12 mouse cellular contexts compared by ENCODE assay signal in genomic region chr5:128551448-128551847, GRCm38 (mm10). TPM values are rescaled to one million over a fixed set of nuclear protein-coding genes. Genes with fewer than 3 reads are reported as not detected.
DNase-seq lines count a peak whose midpoint lies in the region; ATAC-seq and TF ChIP-seq lines count a peak whose summit lies in the region.
"Had no signal": no experiment of that assay in that cellular context is flagged by ENCODE, and none has a peak within 500 bp of the region (broad histone marks: within the 10 kb centered on the region; RNA-seq: fewer than 3 reads in every experiment).

No protein-coding gene starts in this region.

- H3K27me3 ChIP-seq in lung, embryonic 15.5 days = peaks cover 35% of the 10 kb centered on the region
- peaks cover 23% of the 10 kb centered on the region for H3K27me3 ChIP-seq in limb, embryonic 10.5 days (ENCODE audit: low read depth, poor library complexity, severe bottlenecking)
- 0 out of 2 replicates have a peak, but pooled peaks cover 4% of the 10 kb centered on the region for H3K27me3 ChIP-seq in neural tube, embryonic 15.5 days (replicated peaks)
- H3K27me3 ChIP-seq: Patski had no signal

- no peak for ATAC-seq in lung, embryonic 15.5 days (ENCODE audit: borderline replicate concordance, extremely low read depth, low FRiP score, low TSS enrichment)
- no peak for ATAC-seq in neural tube, embryonic 15.5 days (ENCODE audit: low FRiP score)
- no peak for ATAC-seq in CD4-positive, CD25-positive, alpha-beta regulatory T cell, adult 4 months
- ATAC-seq: Patski had no signal

- no peak for TF ChIP-seq POLR2A in lung, adult 2 months (IDR thresholded peaks at IDR 0.05; ENCODE audit: borderline replicate concordance, extremely low read depth, low read depth, low read length)

- no peak overlapping the region for H3K9ac ChIP-seq in lung, embryonic 15.5 days
- H3K9ac ChIP-seq in neural tube, embryonic 15.5 days (replicated peaks) = peak overlapping the region; percentile 34

- TF ChIP-seq CTCF in lung, adult 2 months (IDR thresholded peaks at IDR 0.05; ENCODE audit: insufficient read depth, low read length) = no peak

- no peak overlapping the region for H3K4me3 ChIP-seq in lung, embryonic 15.5 days
- H3K4me3 ChIP-seq in lung, adult 2 months (replicated peaks; ENCODE audit: extremely low read depth, low read depth, low read length) = no peak overlapping the region
- peak overlapping the region; percentile 26 for H3K4me3 ChIP-seq in limb, embryonic 10.5 days
- H3K4me3 ChIP-seq in neural tube, embryonic 15.5 days (replicated peaks) = peak overlapping the region; percentile 21

- peak overlapping the region; percentile 44 for H3K4me2 ChIP-seq in lung, embryonic 15.5 days
- H3K4me2 ChIP-seq in neural tube, embryonic 15.5 days = peak overlapping the region; percentile 55

- 0 out of 2 replicates have a peak, but pooled peaks cover 4% of the 10 kb centered on the region for H3K4me1 ChIP-seq in lung, embryonic 15.5 days
- no peaks in the 10 kb centered on the region for H3K4me1 ChIP-seq in lung, adult 2 months (ENCODE audit: control insufficient read depth, insufficient read depth, low read length)
- peaks cover 24% of the 10 kb centered on the region for H3K4me1 ChIP-seq in limb, embryonic 10.5 days
- peaks cover 20% of the 10 kb centered on the region for H3K4me1 ChIP-seq in neural tube, embryonic 15.5 days

- DNase-seq in embryo, embryonic 11 days = peak; percentile 37
- no peak for DNase-seq in embryo, embryonic 10 days (ENCODE audit: low spot score)
- no peak for DNase-seq in lung, adult 2 months
- no peak for DNase-seq in limb, embryonic 10.5 days (ENCODE audit: low spot score)
- DNase-seq in adipocyte (ENCODE audit: low spot score) = no peak
- DNase-seq: cerebellum, postnatal 25 days; gastrocnemius, postnatal 36 days had no signal

- 8% methylated on average over 11 of the region's 11 CpGs for WGBS in lung, embryonic 15.5 days
- WGBS in lung, adult 2 months = 6% methylated on average over 11 of the region's 11 CpGs
- WGBS in limb, embryonic 10.5 days = 14% methylated on average over 11 of the region's 11 CpGs
- 4% methylated on average over 11 of the region's 11 CpGs for WGBS in neural tube, embryonic 15.5 days

- H3K9me3 ChIP-seq in lung, embryonic 15.5 days = no peaks in the 10 kb centered on the region; the same call in 1 of the 2 replicates
- H3K9me3 ChIP-seq in limb, embryonic 10.5 days (replicated peaks) = no peaks in the 10 kb centered on the region
- no peaks in the 10 kb centered on the region for H3K9me3 ChIP-seq in neural tube, embryonic 15.5 days (replicated peaks)

- no peak overlapping the region for H3K27ac ChIP-seq in lung, embryonic 15.5 days
- 0 out of 2 replicates have a peak overlapping the region, but pooled peaks have one; percentile 39 for H3K27ac ChIP-seq in limb, embryonic 10.5 days
- no peak overlapping the region for H3K27ac ChIP-seq in neural tube, embryonic 15.5 days (replicated peaks)
- H3K27ac ChIP-seq: layer of hippocampus, adult 2 months had no signal

- H3K36me3 ChIP-seq in lung, embryonic 15.5 days = no peaks in the 10 kb centered on the region
- no peaks in the 10 kb centered on the region for H3K36me3 ChIP-seq in limb, embryonic 10.5 days
- H3K36me3 ChIP-seq in neural tube, embryonic 15.5 days = no peaks in the 10 kb centered on the region

RNA-seq across cellular contexts. Expression of gene Fzd10, which starts 49.2 kb away (rescaled TPM):
- polyA plus RNA-seq in lung, embryonic 15.5 days (2015; fragmentation: Nextera tagmentation; extraction: Ambion mirVana) = 0.98 and 1.0 TPM in 2 replicates
- polyA plus RNA-seq in lung, adult 2 months (2012; rRNA removed) = 0.25 and 1.3 TPM in 2 replicates
- polyA plus RNA-seq in limb, embryonic 10.5 days (2016; fragmentation: Nextera tagmentation; extraction: Ambion mirVana) = 8.1 and 10.5 TPM in 2 replicates
- polyA plus RNA-seq in neural tube, embryonic 15.5 days (2015; fragmentation: Nextera tagmentation; extraction: Ambion mirVana) = 2.1 and 2.3 TPM in 2 replicates
- not detected for polyA plus RNA-seq in CD4-positive, CD25-positive, alpha-beta regulatory T cell, adult 4 months (2017; shearing (Covaris generic))
- polyA plus RNA-seq: Patski had no signal

Comparison
In these comparisons a context has a peak if more than half of its experiments do, and no peak if none do; other contexts are left out.
1. H3K4me3 ChIP-seq: peak in limb, embryonic 10.5 days (single experiment) and neural tube, embryonic 15.5 days (single experiment); none in lung, embryonic 15.5 days (single experiment) and lung, adult 2 months (single experiment).